Mouse (Mus musculus): ENCODE results near the gene Unc93a2. TPM values are rescaled to one million over a fixed set of nuclear protein-coding genes. Genes with fewer than 3 reads are reported as not detected.

The Unc93a2 gene
- polyA plus RNA-seq, 1 experiment from 2014 or later: not detected

Other genes with a start within 250 kb of the Unc93a2 start
- gene Rps6ka2, start 215.3 kb downstream of the Unc93a2 start, polyA plus RNA-seq (2015; fragmentation: Nextera tagmentation; extraction: Ambion mirVana): 21.2 and 22.1 TPM in 2 replicates
- not detected in 2 replicates for gene Tcp10a, start 60.8 kb downstream of the Unc93a2 start, polyA plus RNA-seq (2015; fragmentation: Nextera tagmentation; extraction: Ambion mirVana)
- gene Ttll2, start 32.8 kb downstream of the Unc93a2 start, polyA plus RNA-seq (2015; fragmentation: Nextera tagmentation; extraction: Ambion mirVana): not detected in 2 replicates
- not detected in 2 replicates for gene Gm49630, start 13.5 kb downstream of the Unc93a2 start, polyA plus RNA-seq (2015; fragmentation: Nextera tagmentation; extraction: Ambion mirVana)